ENCODE assay signal across 11 mouse cellular contexts in genomic region chr17:56715360-56715759, GRCm38 (mm10). TPM values are rescaled to one million over a fixed set of nuclear protein-coding genes. Genes with fewer than 3 reads are reported as not detected.
DNase-seq lines count a peak whose midpoint lies in the region; ATAC-seq lines count a peak whose summit lies in the region.
"Had no signal": no experiment of that assay in that cellular context is flagged by ENCODE, and none has a peak within 500 bp of the region (broad histone marks: within the 10 kb centered on the region; RNA-seq: fewer than 3 reads in every experiment).

No protein-coding gene starts in this region.

- H3K9ac ChIP-seq in stomach, embryonic 16.5 days (ENCODE audit: low read length) = peak overlapping the region; percentile 72

- H3K4me3 ChIP-seq in limb, embryonic 10.5 days = peak overlapping the region; percentile 84
- no peak overlapping the region for H3K4me3 ChIP-seq in stomach, embryonic 16.5 days (replicated peaks; ENCODE audit: low read length)

- no peaks in the 10 kb centered on the region for H3K9me3 ChIP-seq in limb, embryonic 10.5 days (replicated peaks)
- no peaks in the 10 kb centered on the region for H3K9me3 ChIP-seq in stomach, embryonic 16.5 days (replicated peaks; ENCODE audit: control insufficient read depth, low read length)

- peaks cover 39% of the 10 kb centered on the region for H3K36me3 ChIP-seq in limb, embryonic 10.5 days
- H3K36me3 ChIP-seq in stomach, embryonic 16.5 days (ENCODE audit: control insufficient read depth, insufficient read depth, low read length) = peaks cover 5% of the 10 kb centered on the region; the same call in 1 of the 2 replicates

- 67% methylated on average over 11 of the region's 11 CpGs for WGBS in limb, embryonic 10.5 days
- WGBS in stomach, embryonic 16.5 days = 57% methylated on average over 11 of the region's 11 CpGs

- ATAC-seq in stomach, embryonic 16.5 days (ENCODE audit: insufficient read depth, low FRiP score) = no peak
- no peak for ATAC-seq in megakaryocyte-erythroid progenitor cell, adult 5-6 weeks (replicated peaks; ENCODE audit: low FRiP score, low TSS enrichment, poor library complexity, severe bottlenecking)

- H3K4me1 ChIP-seq in limb, embryonic 10.5 days = peaks cover 34% of the 10 kb centered on the region
- peaks cover 23% of the 10 kb centered on the region for H3K4me1 ChIP-seq in stomach, embryonic 16.5 days (ENCODE audit: control insufficient read depth, insufficient read depth, low read length)

- intact Hi-C loops in heart, postnatal 10 days (cut with DNase I) = no loop called here
- intact Hi-C loops in left cerebral cortex, postnatal 25 days (cut with DNase I) = loop anchor here (5.0 kb wide), 1 partner anchor 47 kb away; the partner anchor contains the start of gene Dus3l

- no peaks in the 10 kb centered on the region for H3K27me3 ChIP-seq in limb, embryonic 10.5 days (ENCODE audit: low read depth, poor library complexity, severe bottlenecking)
- H3K27me3 ChIP-seq in stomach, embryonic 16.5 days (ENCODE audit: control insufficient read depth, insufficient read depth, low read length) = no peaks in the 10 kb centered on the region

- 0 out of 2 replicates have a peak overlapping the region, but pooled peaks have one; percentile 57 for H3K4me2 ChIP-seq in stomach, embryonic 16.5 days (ENCODE audit: low read depth, low read length)

- peak; percentile 94 for DNase-seq in heart, adult 11 months
- DNase-seq in heart, postnatal 10 days = no peak
- DNase-seq in thymus, postnatal 4 days = peak; percentile 30
- no peak for DNase-seq in thymus, postnatal 10 days (ENCODE audit: low spot score in 2 of 2)
- DNase-seq in limb, embryonic 10.5 days (ENCODE audit: low spot score) = no peak
- no peak for DNase-seq in left cerebral cortex, postnatal 25 days (ENCODE audit: low spot score in 2 of 2)
- DNase-seq: adrenal gland, postnatal 14 days; embryo, embryonic 11 days; thymus, postnatal 14 days had no signal

- no peak overlapping the region for H3K27ac ChIP-seq in limb, embryonic 10.5 days
- H3K27ac ChIP-seq in stomach, embryonic 16.5 days (ENCODE audit: low read length) = no peak overlapping the region

RNA-seq across cellular contexts. Expression of gene Ndufa11, which starts 2.2 kb away (rescaled TPM):
- 100 to 1,000 TPM; 794 to 859 TPM for total RNA-seq in heart, postnatal 10 days (2021)
- polyA plus RNA-seq in limb, embryonic 10.5 days (2016; fragmentation: Nextera tagmentation; extraction: Ambion mirVana) = 425 and 437 TPM in 2 replicates
- polyA plus RNA-seq in stomach, embryonic 16.5 days (2015; fragmentation: Nextera tagmentation; extraction: Ambion mirVana) = 426 and 434 TPM in 2 replicates
- total RNA-seq in left cerebral cortex, postnatal 25 days (2021) = 100 to 1,000 TPM; 227 to 237 TPM
- 181 and 226 TPM in 2 replicates for total RNA-seq in megakaryocyte-erythroid progenitor cell, adult 5-6 weeks (2014; fragmentation: Nextera tagmentation)
- 75.6 and 167 TPM in 2 replicates for total RNA-seq in megakaryocyte-erythroid progenitor cell, adult 5-6 weeks (2017)

RNA-seq across cellular contexts. Expression of gene Vmac, which starts 2.5 kb away (rescaled TPM):
- 1 to 10 TPM; 5.4 to 9.8 TPM for total RNA-seq in heart, postnatal 10 days (2021)
- 12.8 and 15.5 TPM in 2 replicates for polyA plus RNA-seq in limb, embryonic 10.5 days (2016; fragmentation: Nextera tagmentation; extraction: Ambion mirVana)
- 19.6 and 20.2 TPM in 2 replicates for polyA plus RNA-seq in stomach, embryonic 16.5 days (2015; fragmentation: Nextera tagmentation; extraction: Ambion mirVana)
- total RNA-seq in left cerebral cortex, postnatal 25 days (2021) = 10 to 100 TPM; 11.0 to 12.3 TPM
- 4.5 and 5.5 TPM in 2 replicates for total RNA-seq in megakaryocyte-erythroid progenitor cell, adult 5-6 weeks (2014; fragmentation: Nextera tagmentation)
- total RNA-seq in megakaryocyte-erythroid progenitor cell, adult 5-6 weeks (2017) = 4.1 and 7.6 TPM in 2 replicates

RNA-seq across cellular contexts. Expression of gene Nrtn, which starts 42.0 kb away (rescaled TPM):
- 10 to 100 TPM; 19.0 to 21.0 TPM for total RNA-seq in heart, postnatal 10 days (2021)
- polyA plus RNA-seq in limb, embryonic 10.5 days (2016; fragmentation: Nextera tagmentation; extraction: Ambion mirVana) = 10.8 and 12.7 TPM in 2 replicates
- polyA plus RNA-seq in stomach, embryonic 16.5 days (2015; fragmentation: Nextera tagmentation; extraction: Ambion mirVana) = 4.5 and 6.2 TPM in 2 replicates
- 1 to 10 TPM; 3.8 to 4.1 TPM for total RNA-seq in left cerebral cortex, postnatal 25 days (2021)
- total RNA-seq in megakaryocyte-erythroid progenitor cell, adult 5-6 weeks (2014; fragmentation: Nextera tagmentation) = not detected in 2 replicates
- not detected in 2 replicates for total RNA-seq in megakaryocyte-erythroid progenitor cell, adult 5-6 weeks (2017)

RNA-seq across cellular contexts. Expression of gene Ranbp3, which starts 42.3 kb away (rescaled TPM):
- total RNA-seq in heart, postnatal 10 days (2021) = 10 to 100 TPM; 48.1 to 52.9 TPM
- polyA plus RNA-seq in limb, embryonic 10.5 days (2016; fragmentation: Nextera tagmentation; extraction: Ambion mirVana) = 148 TPM in 2 replicates
- 75.6 and 79.7 TPM in 2 replicates for polyA plus RNA-seq in stomach, embryonic 16.5 days (2015; fragmentation: Nextera tagmentation; extraction: Ambion mirVana)
- total RNA-seq in left cerebral cortex, postnatal 25 days (2021) = 10 to 100 TPM; 88.4 to 91.3 TPM
- total RNA-seq in megakaryocyte-erythroid progenitor cell, adult 5-6 weeks (2014; fragmentation: Nextera tagmentation) = 81.7 and 94.5 TPM in 2 replicates
- 50.6 and 58.1 TPM in 2 replicates for total RNA-seq in megakaryocyte-erythroid progenitor cell, adult 5-6 weeks (2017)

RNA-seq across cellular contexts. Expression of gene Dus3l, which starts 49.2 kb away (rescaled TPM):
- total RNA-seq in heart, postnatal 10 days (2021) = 10 to 100 TPM; 21.0 to 23.0 TPM
- 46.0 and 50.3 TPM in 2 replicates for polyA plus RNA-seq in limb, embryonic 10.5 days (2016; fragmentation: Nextera tagmentation; extraction: Ambion mirVana)
- polyA plus RNA-seq in stomach, embryonic 16.5 days (2015; fragmentation: Nextera tagmentation; extraction: Ambion mirVana) = 40.5 and 41.9 TPM in 2 replicates
- 10 to 100 TPM; 64.1 to 64.6 TPM for total RNA-seq in left cerebral cortex, postnatal 25 days (2021)
- total RNA-seq in megakaryocyte-erythroid progenitor cell, adult 5-6 weeks (2014; fragmentation: Nextera tagmentation) = 21.6 and 28.6 TPM in 2 replicates
- total RNA-seq in megakaryocyte-erythroid progenitor cell, adult 5-6 weeks (2017) = 13.9 and 17.9 TPM in 2 replicates

Comparison
In these comparisons a context has a peak if more than half of its experiments do, and no peak if none do; other contexts are left out.
1. DNase-seq: peak in heart, adult 11 months (single experiment) and thymus, postnatal 4 days (single experiment); none in heart, postnatal 10 days (0 of 2), thymus, postnatal 10 days (0 of 2), limb, embryonic 10.5 days (single experiment) and left cerebral cortex, postnatal 25 days (0 of 2).
2. RNA of gene Nrtn, which starts 42.0 kb away (total RNA-seq): 19.0 to 21.0 TPM in heart, postnatal 10 days and 3.8 to 4.1 TPM in left cerebral cortex, postnatal 25 days; not detected in megakaryocyte-erythroid progenitor cell, adult 5-6 weeks; every median in the first group is over 4 times any median in the second.